Mouse (Mus musculus) cerebellum, adult (tissue): Measurements from ENCODE around the gene Gtf2f2.

Source experiments
- ATAC-seq: cut with Nextera tagmentation; 2 replicates; pipeline ENCODE4 v1.9.2; 2017; ENCODE audit warnings: mild to moderate bottlenecking, moderate library complexity, mixed read lengths; ENCODE audit not compliant: insufficient number of reproducible peaks, low FRiP score, low TSS enrichment

Gene Gtf2f2

GRCm38 (mm10) chr14:76005011-76005410 lies 5.7 kb downstream of the Gtf2f2 start:
- no peak for ATAC-seq

GRCm38 (mm10) chr14:76001781-76002180 lies 8.9 kb downstream of the Gtf2f2 start:
- ATAC-seq = no peak

- ATAC-seq = no peak
Observed at GRCm38 (mm10) chr14:75998082-75998481, 12.6 kb downstream of the Gtf2f2 start.

- ATAC-seq = no peak
Observed at GRCm38 (mm10) chr14:75992371-75992770, 18.3 kb downstream of the Gtf2f2 start.

GRCm38 (mm10) chr14:75990936-75991335 lies 19.7 kb downstream of the Gtf2f2 start:
- no peak for ATAC-seq

GRCm38 (mm10) chr14:75989168-75989567 lies 21.5 kb downstream of the Gtf2f2 start:
- ATAC-seq = no peak

- no peak for ATAC-seq
Observed at GRCm38 (mm10) chr14:75986878-75987483, 23.7 kb downstream of the Gtf2f2 start.

GRCm38 (mm10) chr14:75985112-75985511 lies 25.6 kb downstream of the Gtf2f2 start:
- no peak for ATAC-seq

- ATAC-seq = no peak
Observed at GRCm38 (mm10) chr14:75983891-75984290, 26.8 kb downstream of the Gtf2f2 start.

GRCm38 (mm10) chr14:75981231-75981630 lies 29.4 kb downstream of the Gtf2f2 start:
- no peak for ATAC-seq

GRCm38 (mm10) chr14:75976107-75976506 lies 34.6 kb downstream of the Gtf2f2 start:
- ATAC-seq = no peak

- no peak for ATAC-seq
Observed at GRCm38 (mm10) chr14:75967291-75967690, 43.4 kb downstream of the Gtf2f2 start.

- ATAC-seq = no peak
Observed at GRCm38 (mm10) chr14:75964433-75964832, 46.2 kb downstream of the Gtf2f2 start.

- no peak for ATAC-seq
Observed at GRCm38 (mm10) chr14:75964000-75964399, 46.7 kb downstream of the Gtf2f2 start.

- no peak for ATAC-seq
Observed at GRCm38 (mm10) chr14:75963215-75963614, 47.5 kb downstream of the Gtf2f2 start.

- no peak for ATAC-seq
Observed at GRCm38 (mm10) chr14:75962250-75962649, 48.4 kb downstream of the Gtf2f2 start.

- ATAC-seq = no peak
Observed at GRCm38 (mm10) chr14:75954766-75955165, 55.9 kb downstream of the Gtf2f2 start, which contains the start of gene Kctd4. Kctd4 (plus strand) TSS chr14:75955009.

GRCm38 (mm10) chr14:75953011-75953410 lies 57.7 kb downstream of the Gtf2f2 start:
- ATAC-seq = no peak

GRCm38 (mm10) chr14:75947674-75948073 lies 63.0 kb downstream of the Gtf2f2 start:
- ATAC-seq = no peak

GRCm38 (mm10) chr14:75942365-75942764 lies 68.3 kb downstream of the Gtf2f2 start:
- no peak for ATAC-seq

GRCm38 (mm10) chr14:75941500-75941899 lies 69.2 kb downstream of the Gtf2f2 start:
- no peak for ATAC-seq

GRCm38 (mm10) chr14:75937714-75938113 lies 73.0 kb downstream of the Gtf2f2 start:
- ATAC-seq = no peak

GRCm38 (mm10) chr14:75934359-75934758 lies 76.3 kb downstream of the Gtf2f2 start:
- ATAC-seq = no peak
